Mouse (Mus musculus): ENCODE results near the gene Ralbp1.

- TF ChIP-seq TAL1 (IDR thresholded peaks at IDR 0.05; ENCODE audit: low read length): no peak
- TF ChIP-seq GATA1 (IDR thresholded peaks at IDR 0.05; ENCODE audit: low read length): no peak
Measured at GRCm38 (mm10) chr17:65850487-65850886, 35.1 kb downstream of the Ralbp1 start.

Data from erythroblast, embryonic 14.5 days (primary cell).